8 mouse cellular contexts compared by ENCODE assay signal in genomic region chr8:13158718-13159376, GRCm38 (mm10). TPM values are rescaled to one million over a fixed set of nuclear protein-coding genes. Genes with fewer than 3 reads are reported as not detected.
A peak's percentile ranks its signal among the peaks of the same experiment; 100 is the strongest.
DNase-seq lines count a peak whose midpoint lies in the region; ATAC-seq and TF ChIP-seq lines count a peak whose summit lies in the region.

Gene Lamp1, plus strand, starts transcription at chr8:13159161.

- H3K36me3 ChIP-seq in forebrain, embryonic 10.5 days (replicated peaks), result no peaks in the 10 kb centered on the region
- H3K36me3 ChIP-seq in heart, embryonic 15.5 days, result no peaks in the 10 kb centered on the region
- no peaks in the 10 kb centered on the region; the same call in 1 of the 2 replicates for H3K36me3 ChIP-seq in liver, embryonic 14.5 days (replicated peaks; ENCODE audit: control insufficient read depth, insufficient read depth, low read depth)
- no peaks in the 10 kb centered on the region for H3K36me3 ChIP-seq in neural tube, embryonic 11.5 days (ENCODE audit: control insufficient read depth, insufficient read depth, low read length)
- no peaks in the 10 kb centered on the region for H3K36me3 ChIP-seq in stomach, postnatal 0 days (ENCODE audit: control insufficient read depth, insufficient read depth, low read length)

- peak within 1 kb of the TSS; percentile 91 for H3K27ac ChIP-seq in forebrain, embryonic 10.5 days
- peak within 1 kb of the TSS; percentile 84 for H3K27ac ChIP-seq in heart, embryonic 15.5 days
- peak within 1 kb of the TSS; percentile 60 for H3K27ac ChIP-seq in liver, embryonic 14.5 days
- H3K27ac ChIP-seq in neural tube, embryonic 11.5 days (ENCODE audit: low read depth, low read length), result 0 out of 2 replicates have a peak within 1 kb of the TSS, but pooled peaks have one; percentile 49
- peak within 1 kb of the TSS; percentile 88 for H3K27ac ChIP-seq in stomach, postnatal 0 days (replicated peaks)

- peak within 1 kb of the TSS; percentile 100 for H3K4me3 ChIP-seq in forebrain, embryonic 10.5 days
- H3K4me3 ChIP-seq in heart, embryonic 15.5 days, result peak within 1 kb of the TSS; percentile 99
- H3K4me3 ChIP-seq in liver, embryonic 14.5 days (ENCODE audit: insufficient read depth in 1 of 2, low read depth in 2 of 2, low read length in 2 of 2), result peak within 1 kb of the TSS; percentile 83 to 93
- peak within 1 kb of the TSS; percentile 99 for H3K4me3 ChIP-seq in neural tube, embryonic 11.5 days (ENCODE audit: low read depth, low read length)
- peak within 1 kb of the TSS; percentile 97 for H3K4me3 ChIP-seq in stomach, postnatal 0 days (ENCODE audit: low read depth, low read length)

- H3K9me3 ChIP-seq in forebrain, embryonic 10.5 days, result no peaks in the 10 kb centered on the region
- H3K9me3 ChIP-seq in heart, embryonic 15.5 days (replicated peaks), result no peaks in the 10 kb centered on the region
- H3K9me3 ChIP-seq in liver, embryonic 14.5 days (ENCODE audit: control insufficient read depth, low read length), result no peaks in the 10 kb centered on the region
- no peaks in the 10 kb centered on the region for H3K9me3 ChIP-seq in neural tube, embryonic 11.5 days (ENCODE audit: control insufficient read depth, low read length)
- H3K9me3 ChIP-seq in stomach, postnatal 0 days (ENCODE audit: control insufficient read depth, low read length), result no peaks in the 10 kb centered on the region

- peak; percentile 90 for ATAC-seq in heart, embryonic 15.5 days (replicated peaks; ENCODE audit: insufficient number of reproducible peaks, insufficient read depth, low FRiP score, low read depth)
- ATAC-seq in liver, embryonic 14.5 days (ENCODE audit: insufficient read depth), result peak; percentile 85
- ATAC-seq in neural tube, embryonic 11.5 days (ENCODE audit: insufficient read depth, low FRiP score, low TSS enrichment), result peak; percentile 98
- peak; percentile 95 for ATAC-seq in stomach, postnatal 0 days (ENCODE audit: low FRiP score, low TSS enrichment)

- peak; percentile 89 to 92 for DNase-seq in CD8-positive naive resting alpha-beta T cell, adult 2 months (ENCODE audit: low read depth in 2 of 2, low spot score in 2 of 2)
- DNase-seq in c-Kit-positive CD71-negative TER-119-negative erythroid progenitor cells, embryonic 14.5 days (ENCODE audit: low read depth), result peak; percentile 91
- DNase-seq in forebrain, embryonic 10.5 days (ENCODE audit: extremely low spot score, low spot score), result peak; percentile 99
- DNase-seq in kidney, postnatal 25 days, result peak; percentile 100
- peak; percentile 91 to 94 (median 91) for DNase-seq in liver, embryonic 14.5 days (ENCODE audit: low read depth in 3 of 3, low spot score in 3 of 3)
- peak; percentile 99 for DNase-seq in neural tube, embryonic 11.5 days (ENCODE audit: low spot score)
- peak; percentile 99 for DNase-seq in stomach, postnatal 0 days (ENCODE audit: low spot score)

- peaks cover 23% of the 10 kb centered on the region for H3K4me1 ChIP-seq in forebrain, embryonic 10.5 days
- peaks cover 24% of the 10 kb centered on the region for H3K4me1 ChIP-seq in heart, embryonic 15.5 days (replicated peaks)
- H3K4me1 ChIP-seq in liver, embryonic 14.5 days (replicated peaks; ENCODE audit: control insufficient read depth in 2 of 2, insufficient read depth in 2 of 2, low read length in 1 of 2), result peaks cover 30 to 36% of the 10 kb centered on the region in 2 experiments
- H3K4me1 ChIP-seq in neural tube, embryonic 11.5 days (ENCODE audit: control insufficient read depth, insufficient read depth, low read length), result peaks cover 5% of the 10 kb centered on the region
- peaks cover 4% of the 10 kb centered on the region for H3K4me1 ChIP-seq in stomach, postnatal 0 days (replicated peaks; ENCODE audit: control insufficient read depth, insufficient read depth)

- peak within 1 kb of the TSS; percentile 87 for H3K4me2 ChIP-seq in heart, embryonic 15.5 days
- peak within 1 kb of the TSS; percentile 86 for H3K4me2 ChIP-seq in liver, embryonic 14.5 days (ENCODE audit: low read depth)
- peak within 1 kb of the TSS; percentile 85 for H3K4me2 ChIP-seq in neural tube, embryonic 11.5 days (ENCODE audit: low read depth)
- peak within 1 kb of the TSS; percentile 75 for H3K4me2 ChIP-seq in stomach, postnatal 0 days (replicated peaks; ENCODE audit: low read depth)

- WGBS in forebrain, embryonic 10.5 days, result 1% methylated on average over 49 of the region's 50 CpGs
- 1% methylated on average over 39 of the region's 50 CpGs for WGBS in heart, embryonic 15.5 days
- WGBS in liver, embryonic 14.5 days (ENCODE audit: insufficient replicate concordance), result under 1% methylated on average over 34 of the region's 50 CpGs
- 2% methylated on average over 22 of the region's 50 CpGs for WGBS in neural tube, embryonic 11.5 days
- WGBS in stomach, postnatal 0 days, result under 1% methylated on average over 37 of the region's 50 CpGs

- TF ChIP-seq CTCF in liver, embryonic 14.5 days (IDR thresholded peaks at IDR 0.05; ENCODE audit: low read depth), result no peak
- TF ChIP-seq CTCF in stomach, postnatal 0 days (IDR thresholded peaks at IDR 0.05; ENCODE audit: low read depth), result no peak

- H3K27me3 ChIP-seq in forebrain, embryonic 10.5 days (ENCODE audit: poor library complexity, severe bottlenecking), result no peaks in the 10 kb centered on the region
- H3K27me3 ChIP-seq in heart, embryonic 15.5 days, result no peaks in the 10 kb centered on the region
- no peaks in the 10 kb centered on the region for H3K27me3 ChIP-seq in liver, embryonic 14.5 days (ENCODE audit: control insufficient read depth, insufficient read depth, low read length)
- no peaks in the 10 kb centered on the region for H3K27me3 ChIP-seq in neural tube, embryonic 11.5 days (ENCODE audit: control insufficient read depth, insufficient read depth, low read length)
- H3K27me3 ChIP-seq in stomach, postnatal 0 days (ENCODE audit: control insufficient read depth, insufficient read depth, low read length), result no peaks in the 10 kb centered on the region

- TF ChIP-seq EP300 in liver, embryonic 14.5 days (IDR thresholded peaks at IDR 0.05; ENCODE audit: low read depth), result peak; percentile 81
- peak; percentile 99 for TF ChIP-seq EP300 in stomach, postnatal 0 days (optimal IDR thresholded peaks at IDR 0.05)

- peak within 1 kb of the TSS; percentile 97 for H3K9ac ChIP-seq in heart, embryonic 15.5 days
- peak within 1 kb of the TSS; percentile 92 for H3K9ac ChIP-seq in liver, embryonic 14.5 days (replicated peaks)
- peak within 1 kb of the TSS; percentile 97 for H3K9ac ChIP-seq in neural tube, embryonic 11.5 days (ENCODE audit: low read length)
- H3K9ac ChIP-seq in stomach, postnatal 0 days (ENCODE audit: low read length), result peak within 1 kb of the TSS; percentile 99

RNA-seq across cellular contexts. Expression of gene Lamp1, which starts in this region (rescaled TPM):
- polyA plus RNA-seq in forebrain, embryonic 10.5 days (2016; fragmentation: Nextera tagmentation; extraction: Ambion mirVana), result 182 and 190 TPM in 2 replicates
- 285 and 316 TPM in 2 replicates for polyA plus RNA-seq in heart, embryonic 15.5 days (2015; fragmentation: Nextera tagmentation; extraction: Ambion mirVana)
- 112 and 137 TPM in 2 replicates for polyA plus RNA-seq in liver, embryonic 14.5 days (2012; rRNA removed)
- 178 and 198 TPM in 2 replicates for polyA plus RNA-seq in liver, embryonic 14.5 days (2014; fragmentation: Nextera tagmentation; extraction: Ambion mirVana)
- polyA plus RNA-seq in neural tube, embryonic 11.5 days (2014; fragmentation: Nextera tagmentation; extraction: Ambion mirVana), result 258 and 279 TPM in 2 replicates
- polyA plus RNA-seq in stomach, postnatal 0 days (2015; fragmentation: Nextera tagmentation; extraction: Ambion mirVana), result 260 and 278 TPM in 2 replicates

Comparison
In these comparisons a context has a peak if more than half of its experiments do, and no peak if none do; other contexts are left out.
1. Peak in every context shown above with its lines: DNase-seq, ATAC-seq, H3K4me3 ChIP-seq and H3K27ac ChIP-seq.